Mouse (Mus musculus): Measurements from ENCODE around the gene Hcfc1. TPM values are rescaled to one million over a fixed set of nuclear protein-coding genes. Genes with fewer than 3 reads are reported as not detected.

Hcfc1 gene
- polyA plus RNA-seq, 1 experiment = 43.0 TPM

DNA sequence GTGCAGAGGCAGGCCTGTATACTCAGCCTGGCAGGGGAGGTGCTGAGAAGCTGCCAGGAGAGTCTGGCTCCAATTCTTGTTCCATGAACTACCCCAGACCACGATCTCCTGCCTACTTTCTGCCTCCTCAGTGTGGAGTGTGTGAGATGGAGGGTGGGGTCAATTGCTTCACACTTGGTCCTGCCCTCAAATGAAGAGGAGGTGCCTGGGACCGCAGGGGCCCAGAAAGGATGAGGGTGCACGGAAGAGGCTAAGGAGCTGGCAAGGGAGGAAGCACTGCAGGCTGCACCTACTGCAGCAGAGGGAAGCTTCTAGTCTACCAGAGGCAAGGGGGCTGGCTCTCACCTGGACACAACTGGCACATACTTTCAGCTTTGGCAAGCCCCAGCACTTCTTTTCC is 1.8 kb downstream of the Hcfc1 start:
- 4% methylated on average over 3 of the region's 3 CpGs for WGBS
- no peak for DNase-seq
- Histone ChIP-seq H3K27me3 (ENCODE audit: control insufficient read depth, insufficient read depth, low read length) (no peaks in the 10 kb centered on the region), H3K4me3 (replicated peaks; ENCODE audit: insufficient read depth, low read depth, low read length) (peak overlapping the region; percentile 100), H3K4me1 (ENCODE audit: control insufficient read depth, insufficient read depth, low read length) (peaks cover 2% of the 10 kb centered on the region), H3K27ac (ENCODE audit: insufficient read depth, low read length) (0 out of 2 replicates have a peak overlapping the region, but pooled peaks have one; percentile 39)
- TF ChIP-seq POLR2A (IDR thresholded peaks at IDR 0.05; ENCODE audit: borderline replicate concordance, insufficient read depth, low read length) (no peak), CTCF (IDR thresholded peaks at IDR 0.05; ENCODE audit: borderline replicate concordance, insufficient read depth, low read depth, low read length) (no peak)

DNA sequence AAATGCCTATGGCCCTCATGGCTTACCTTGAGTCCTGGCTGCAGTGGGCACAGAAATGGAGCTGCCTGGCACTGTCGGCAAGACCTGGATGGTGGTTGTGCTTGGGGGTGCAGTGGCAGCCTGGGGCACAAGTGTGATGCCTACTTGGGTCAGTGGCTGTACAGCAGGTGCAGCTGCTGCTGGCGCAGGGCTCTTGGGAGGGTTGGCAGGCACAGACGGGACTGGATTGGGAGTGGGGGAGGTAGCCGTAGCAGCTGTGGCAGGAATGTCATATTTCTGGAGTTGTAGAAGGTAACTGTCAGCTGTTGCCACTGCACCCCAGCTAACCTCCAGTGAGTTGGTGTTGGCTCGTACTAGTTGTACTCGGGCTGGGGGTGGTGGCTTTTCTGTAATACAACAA is 11.2 kb downstream of the Hcfc1 start:
- 55% methylated on average over 6 of the region's 6 CpGs for WGBS
- Histone ChIP-seq H3K27ac (ENCODE audit: insufficient read depth, low read length) (no peak overlapping the region), H3K27me3 (ENCODE audit: control insufficient read depth, insufficient read depth, low read length) (no peaks in the 10 kb centered on the region), H3K4me1 (ENCODE audit: control insufficient read depth, insufficient read depth, low read length) (no peaks in the 10 kb centered on the region), H3K4me3 (replicated peaks; ENCODE audit: insufficient read depth, low read depth, low read length) (no peak overlapping the region)
- no peak for DNase-seq
- TF ChIP-seq CTCF (IDR thresholded peaks at IDR 0.05; ENCODE audit: borderline replicate concordance, insufficient read depth, low read depth, low read length) (no peak), POLR2A (IDR thresholded peaks at IDR 0.05; ENCODE audit: borderline replicate concordance, insufficient read depth, low read length) (no peak)

DNA sequence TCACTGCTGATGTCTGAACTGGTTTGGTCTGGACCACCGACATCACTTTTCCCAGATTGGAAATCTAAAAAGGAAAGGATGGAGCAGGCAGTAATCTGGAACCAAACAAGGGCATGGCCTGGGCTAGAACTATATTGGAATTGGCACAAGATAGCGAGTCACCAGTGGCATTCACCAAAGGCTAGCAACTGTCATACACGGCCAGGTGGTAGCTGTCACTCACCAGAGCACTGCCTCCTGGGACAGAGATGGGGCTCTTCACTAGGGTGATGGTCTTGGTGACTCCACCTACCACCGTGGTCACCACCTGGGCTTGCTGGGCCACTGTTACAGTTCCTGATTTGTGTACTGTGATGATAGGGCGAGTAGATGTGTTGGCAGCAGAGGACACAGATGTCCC is 13.6 kb downstream of the Hcfc1 start:
- no peak overlapping the region for H3K27ac ChIP-seq (ENCODE audit: insufficient read depth, low read length)
- DNase-seq = no peak
- no peak for TF ChIP-seq POLR2A (IDR thresholded peaks at IDR 0.05; ENCODE audit: borderline replicate concordance, insufficient read depth, low read length)
- TF ChIP-seq CTCF (IDR thresholded peaks at IDR 0.05; ENCODE audit: borderline replicate concordance, insufficient read depth, low read depth, low read length) = no peak
- 77% methylated on average over 5 of the region's 5 CpGs for WGBS
- no peaks in the 10 kb centered on the region for H3K27me3 ChIP-seq (ENCODE audit: control insufficient read depth, insufficient read depth, low read length)
- H3K4me3 ChIP-seq (replicated peaks; ENCODE audit: insufficient read depth, low read depth, low read length) = no peak overlapping the region
- H3K4me1 ChIP-seq (ENCODE audit: control insufficient read depth, insufficient read depth, low read length) = 0 out of 2 replicates have a peak, but pooled peaks cover 2% of the 10 kb centered on the region

DNA sequence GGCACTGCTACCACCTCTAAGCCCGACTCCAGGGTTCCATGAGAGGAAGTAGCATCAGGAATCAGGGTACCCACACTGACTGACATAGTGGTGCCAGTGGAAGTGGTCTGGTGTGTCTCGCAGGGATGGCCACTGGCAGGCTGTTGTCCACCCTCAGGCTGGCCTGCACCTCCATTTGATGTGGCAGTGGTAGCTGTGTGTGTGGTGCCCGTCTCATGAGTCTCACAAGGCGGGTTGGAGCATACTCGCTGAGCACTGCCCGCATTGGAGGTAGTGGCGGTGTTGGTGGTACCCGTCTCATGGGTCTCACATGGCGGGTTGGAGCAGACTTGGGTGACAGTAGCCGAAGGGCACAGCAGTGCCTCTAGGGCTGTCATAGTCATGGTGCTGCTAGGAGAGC is 16.8 kb downstream of the Hcfc1 start:
- 0 out of 2 replicates have a peak, but pooled peaks cover 2% of the 10 kb centered on the region for H3K4me1 ChIP-seq (ENCODE audit: control insufficient read depth, insufficient read depth, low read length)
- TF ChIP-seq POLR2A (IDR thresholded peaks at IDR 0.05; ENCODE audit: borderline replicate concordance, insufficient read depth, low read length) (no peak), CTCF (IDR thresholded peaks at IDR 0.05; ENCODE audit: borderline replicate concordance, insufficient read depth, low read depth, low read length) (no peak)
- H3K4me3 ChIP-seq (replicated peaks; ENCODE audit: insufficient read depth, low read depth, low read length) = no peak overlapping the region
- H3K27ac ChIP-seq (ENCODE audit: insufficient read depth, low read length) = no peak overlapping the region
- 84% methylated on average over 10 of the region's 10 CpGs for WGBS
- DNase-seq = no peak
- H3K27me3 ChIP-seq (ENCODE audit: control insufficient read depth, insufficient read depth, low read length) = no peaks in the 10 kb centered on the region

DNA sequence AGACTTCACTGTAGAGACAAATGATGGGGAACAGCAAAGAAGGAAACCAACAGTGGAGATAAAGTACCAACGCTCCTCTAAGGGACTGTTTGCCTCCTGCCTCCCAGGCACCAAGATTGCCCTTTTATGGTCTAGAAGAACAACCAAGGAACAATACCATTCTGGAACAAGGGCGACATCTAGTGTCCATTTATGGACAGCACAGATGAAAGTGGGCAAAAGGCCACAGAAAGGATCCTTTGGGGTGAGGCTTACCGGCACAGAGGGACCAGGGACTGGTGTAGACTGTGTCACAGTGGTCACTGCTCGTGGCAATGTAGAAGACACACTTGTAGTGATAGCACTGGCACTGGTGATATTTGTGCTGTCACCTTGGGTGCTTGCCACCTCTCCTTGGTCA is 17.5 kb downstream of the Hcfc1 start:
- TF ChIP-seq CTCF (IDR thresholded peaks at IDR 0.05; ENCODE audit: borderline replicate concordance, insufficient read depth, low read depth, low read length) (peak; percentile 75), POLR2A (IDR thresholded peaks at IDR 0.05; ENCODE audit: borderline replicate concordance, insufficient read depth, low read length) (no peak)
- H3K4me3 ChIP-seq (replicated peaks; ENCODE audit: insufficient read depth, low read depth, low read length) = no peak overlapping the region
- no peaks in the 10 kb centered on the region for H3K27me3 ChIP-seq (ENCODE audit: control insufficient read depth, insufficient read depth, low read length)
- no peak overlapping the region for H3K27ac ChIP-seq (ENCODE audit: insufficient read depth, low read length)
- peak; percentile 61 to 71 for DNase-seq
- H3K4me1 ChIP-seq (ENCODE audit: control insufficient read depth, insufficient read depth, low read length) = 0 out of 2 replicates have a peak, but pooled peaks cover 2% of the 10 kb centered on the region
- 10% methylated on average over 4 of the region's 4 CpGs for WGBS

DNA sequence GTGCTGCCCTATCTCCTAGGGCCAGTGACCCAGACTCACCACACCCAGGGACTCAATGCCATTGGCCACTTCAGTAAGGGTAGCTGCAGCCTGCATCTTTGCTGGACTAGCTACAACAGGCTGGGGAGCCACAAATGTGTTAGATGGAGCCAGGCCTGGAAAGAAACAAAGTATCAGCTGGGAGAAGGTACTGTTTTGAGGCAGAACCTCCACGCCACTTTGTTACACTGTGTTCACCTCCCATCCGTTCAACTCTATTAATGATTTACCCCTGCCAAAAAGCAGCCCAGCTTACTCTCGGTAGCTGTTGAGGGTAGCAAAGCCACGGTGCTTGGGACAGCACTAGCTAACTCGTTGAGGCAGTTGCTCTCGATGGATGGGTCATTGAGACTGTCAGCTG is 19.3 kb downstream of the Hcfc1 start:
- Histone ChIP-seq H3K27ac (ENCODE audit: insufficient read depth, low read length) (no peak overlapping the region), H3K27me3 (ENCODE audit: control insufficient read depth, insufficient read depth, low read length) (no peaks in the 10 kb centered on the region), H3K4me3 (replicated peaks; ENCODE audit: insufficient read depth, low read depth, low read length) (no peak overlapping the region), H3K4me1 (ENCODE audit: control insufficient read depth, insufficient read depth, low read length) (0 out of 2 replicates have a peak, but pooled peaks cover 2% of the 10 kb centered on the region)
- 78% methylated on average over 6 of the region's 6 CpGs for WGBS
- TF ChIP-seq CTCF (IDR thresholded peaks at IDR 0.05; ENCODE audit: borderline replicate concordance, insufficient read depth, low read depth, low read length) = no peak
- no peak for DNase-seq

DNA sequence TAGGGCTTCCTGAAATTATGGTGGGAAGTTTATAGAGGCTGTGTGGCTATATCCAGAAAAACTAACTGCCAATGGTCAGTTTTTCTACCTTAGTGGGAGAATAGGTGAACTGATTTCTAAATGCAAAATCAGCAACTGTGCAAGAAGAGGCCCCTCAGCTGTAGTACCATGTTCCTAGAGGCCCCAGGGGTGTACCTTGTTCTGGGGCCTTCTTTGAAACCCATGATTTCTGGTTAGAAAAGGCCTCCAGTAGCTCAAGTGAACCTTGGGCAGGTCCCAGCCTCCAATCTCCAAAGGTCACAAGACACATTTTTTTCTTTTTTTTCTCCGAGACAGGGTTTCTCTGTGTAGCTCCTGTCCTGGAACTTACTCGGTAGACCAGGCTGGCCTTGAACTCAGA is 23.9 kb downstream of the Hcfc1 start:
- H3K4me1 ChIP-seq (ENCODE audit: control insufficient read depth, insufficient read depth, low read length) = no peaks in the 10 kb centered on the region
- WGBS = 84% methylated on average over 2 of the region's 2 CpGs
- no peak for DNase-seq
- no peak overlapping the region for H3K27ac ChIP-seq (ENCODE audit: insufficient read depth, low read length)
- TF ChIP-seq POLR2A (IDR thresholded peaks at IDR 0.05; ENCODE audit: borderline replicate concordance, insufficient read depth, low read length) = no peak
- no peak for TF ChIP-seq CTCF (IDR thresholded peaks at IDR 0.05; ENCODE audit: borderline replicate concordance, insufficient read depth, low read depth, low read length)
- no peak overlapping the region for H3K4me3 ChIP-seq (replicated peaks; ENCODE audit: insufficient read depth, low read depth, low read length)
- H3K27me3 ChIP-seq (ENCODE audit: control insufficient read depth, insufficient read depth, low read length) = no peaks in the 10 kb centered on the region

DNA sequence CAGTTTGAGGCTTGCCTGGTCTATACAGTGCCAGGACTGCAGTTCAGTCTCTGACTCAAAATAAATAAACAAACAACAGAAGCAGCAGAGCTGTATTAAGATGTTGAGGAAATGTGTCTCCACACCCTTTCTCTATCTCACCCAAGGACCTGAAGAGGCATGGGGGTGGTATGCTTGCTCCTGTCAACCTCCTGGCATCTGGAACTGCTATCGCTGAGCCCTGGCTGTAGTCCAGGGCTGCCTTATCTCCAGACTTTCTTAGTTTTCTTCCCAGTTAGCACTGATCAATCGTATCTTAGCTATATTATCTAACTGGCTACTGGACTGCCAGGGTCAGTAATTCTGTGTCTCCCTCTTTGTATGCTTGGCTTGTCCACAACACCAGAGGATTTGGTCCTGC is 24.3 kb downstream of the Hcfc1 start:
- no peak for TF ChIP-seq CTCF (IDR thresholded peaks at IDR 0.05; ENCODE audit: borderline replicate concordance, insufficient read depth, low read depth, low read length)
- TF ChIP-seq POLR2A (IDR thresholded peaks at IDR 0.05; ENCODE audit: borderline replicate concordance, insufficient read depth, low read length) = no peak
- no peak overlapping the region for H3K27ac ChIP-seq (ENCODE audit: insufficient read depth, low read length)
- WGBS = 48% methylated on average over 2 of the region's 2 CpGs

More for the DNA sequence above, 24.3 kb downstream of the Hcfc1 start:
- Histone ChIP-seq H3K4me1 (ENCODE audit: control insufficient read depth, insufficient read depth, low read length) (no peaks in the 10 kb centered on the region), H3K27me3 (ENCODE audit: control insufficient read depth, insufficient read depth, low read length) (no peaks in the 10 kb centered on the region), H3K4me3 (replicated peaks; ENCODE audit: insufficient read depth, low read depth, low read length) (no peak overlapping the region)
- no peak for DNase-seq
